Mouse (Mus musculus): ENCODE results near the gene Isg20. TPM values are rescaled to one million over a fixed set of nuclear protein-coding genes. Genes with fewer than 3 reads are reported as not detected.

The Isg20 gene
- polyA plus RNA-seq, 1 experiment from 2014 or later: 2.8 TPM

DNA sequence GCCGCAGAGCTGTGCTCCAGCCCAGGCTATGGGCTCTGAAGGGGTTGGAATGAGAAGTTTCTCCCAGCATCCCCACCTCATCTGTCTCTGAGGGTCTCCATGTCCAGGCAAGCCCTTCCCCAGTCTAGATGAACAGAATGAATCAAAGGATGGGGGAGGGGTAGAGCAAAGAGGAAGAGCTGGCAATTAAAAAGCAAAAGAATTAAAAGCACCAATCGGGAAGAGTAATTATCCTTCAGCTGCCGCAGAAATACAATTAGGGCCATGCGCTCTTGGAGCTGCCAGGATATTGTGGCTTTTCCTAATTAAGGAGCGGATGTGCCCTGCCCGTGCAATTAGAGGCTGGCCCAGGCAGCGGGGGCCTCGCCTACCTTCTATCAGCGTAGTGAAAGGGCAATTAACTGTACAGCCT lies 25.8 kb upstream of the Isg20 start:
- Histone ChIP-seq H3K4me3 (ENCODE audit: low read depth, low read length) (no peak overlapping the region), H3K9me3 (ENCODE audit: low read depth, low read length) (no peaks in the 10 kb centered on the region), H3K36me3 (ENCODE audit: insufficient read depth) (no peaks in the 10 kb centered on the region), H3K27me3 (ENCODE audit: insufficient read depth, low read length) (peaks cover 30% of the 10 kb centered on the region), H3K4me1 (ENCODE audit: insufficient read depth) (no peaks in the 10 kb centered on the region), H3K4me2 (no peak overlapping the region), H3K27ac (ENCODE audit: low read depth) (no peak overlapping the region), H3K9ac (no peak overlapping the region)
- ATAC-seq (ENCODE audit: insufficient read depth) (no peak), DNase-seq (no peak)
- TF ChIP-seq CTCF (IDR thresholded peaks at IDR 0.05; ENCODE audit: low read depth): no peak
- WGBS: 77% methylated on average over 9 of the region's 9 CpGs

DNA sequence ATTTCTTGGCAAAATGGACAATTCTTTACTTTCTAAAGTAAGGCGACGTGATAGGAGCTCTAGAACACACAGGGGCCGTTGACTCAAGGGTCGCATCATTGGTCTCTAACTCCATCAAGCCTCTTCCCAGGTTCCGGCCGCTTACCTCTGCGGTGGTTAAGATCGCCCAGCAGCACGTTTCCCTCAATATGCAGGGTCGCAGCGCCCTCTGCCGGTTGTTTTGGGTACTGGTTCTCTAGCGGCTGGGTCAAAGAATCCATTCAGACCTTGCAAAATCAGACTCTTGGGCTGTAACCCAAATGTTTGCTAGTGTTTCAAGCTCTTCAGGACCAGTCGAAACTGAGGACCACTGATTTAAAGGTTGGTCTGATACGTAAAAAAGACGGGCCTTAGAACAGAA lies 22.6 kb upstream of the Isg20 start:
- no peak for ATAC-seq (ENCODE audit: insufficient read depth)
- Histone ChIP-seq H3K9me3 (ENCODE audit: low read depth, low read length) (no peaks in the 10 kb centered on the region), H3K36me3 (ENCODE audit: insufficient read depth) (no peaks in the 10 kb centered on the region), H3K27ac (ENCODE audit: low read depth) (no peak overlapping the region), H3K27me3 (ENCODE audit: insufficient read depth, low read length) (peaks cover 9% of the 10 kb centered on the region; the same call in 1 of the 2 replicates), H3K4me1 (ENCODE audit: insufficient read depth) (no peaks in the 10 kb centered on the region), H3K4me2 (no peak overlapping the region), H3K4me3 (ENCODE audit: low read depth, low read length) (no peak overlapping the region), H3K9ac (no peak overlapping the region)
- 2% methylated on average over 16 of the region's 16 CpGs for whole genome bisulfite sequencing
- peak; percentile 93 for DNase-seq
- peak; percentile 95 for TF ChIP-seq CTCF (IDR thresholded peaks at IDR 0.05; ENCODE audit: low read depth)

DNA sequence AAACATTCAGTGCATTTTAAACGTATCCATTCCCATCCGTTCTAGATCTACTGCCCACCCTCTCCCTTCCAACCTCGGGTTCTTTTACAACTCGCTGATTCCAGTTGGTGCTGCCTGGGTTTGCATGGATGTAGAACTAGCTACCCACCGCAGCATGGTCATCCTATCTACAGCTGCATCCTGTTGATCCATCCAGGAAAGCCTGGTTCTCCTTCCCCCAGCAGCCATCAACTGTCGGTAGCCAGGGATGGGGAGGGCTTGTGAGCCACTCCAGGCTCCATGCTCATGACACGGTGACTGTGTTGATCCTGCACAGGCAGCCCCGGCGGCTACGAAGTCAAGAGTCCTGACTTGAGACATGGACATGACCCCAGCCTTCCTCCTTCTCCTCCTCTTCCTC lies 19.3 kb upstream of the Isg20 start:
- ATAC-seq (ENCODE audit: insufficient read depth) (no peak), DNase-seq (no peak)
- H3K36me3 ChIP-seq (ENCODE audit: insufficient read depth): 0 out of 2 replicates have a peak, but pooled peaks cover 4% of the 10 kb centered on the region
- no peak overlapping the region for H3K4me3 ChIP-seq (ENCODE audit: low read depth, low read length)
- no peaks in the 10 kb centered on the region for H3K9me3 ChIP-seq (ENCODE audit: low read depth, low read length)
- H3K27me3 ChIP-seq (ENCODE audit: insufficient read depth, low read length): peaks cover 4% of the 10 kb centered on the region; the same call in 1 of the 2 replicates
- H3K27ac ChIP-seq (ENCODE audit: low read depth): no peak overlapping the region
- no peak for TF ChIP-seq CTCF (IDR thresholded peaks at IDR 0.05; ENCODE audit: low read depth)
- H3K4me2 ChIP-seq: no peak overlapping the region
- H3K4me1 ChIP-seq (ENCODE audit: insufficient read depth): peaks cover 6% of the 10 kb centered on the region
- H3K9ac ChIP-seq: no peak overlapping the region
- WGBS: 81% methylated on average over 10 of the region's 10 CpGs

DNA sequence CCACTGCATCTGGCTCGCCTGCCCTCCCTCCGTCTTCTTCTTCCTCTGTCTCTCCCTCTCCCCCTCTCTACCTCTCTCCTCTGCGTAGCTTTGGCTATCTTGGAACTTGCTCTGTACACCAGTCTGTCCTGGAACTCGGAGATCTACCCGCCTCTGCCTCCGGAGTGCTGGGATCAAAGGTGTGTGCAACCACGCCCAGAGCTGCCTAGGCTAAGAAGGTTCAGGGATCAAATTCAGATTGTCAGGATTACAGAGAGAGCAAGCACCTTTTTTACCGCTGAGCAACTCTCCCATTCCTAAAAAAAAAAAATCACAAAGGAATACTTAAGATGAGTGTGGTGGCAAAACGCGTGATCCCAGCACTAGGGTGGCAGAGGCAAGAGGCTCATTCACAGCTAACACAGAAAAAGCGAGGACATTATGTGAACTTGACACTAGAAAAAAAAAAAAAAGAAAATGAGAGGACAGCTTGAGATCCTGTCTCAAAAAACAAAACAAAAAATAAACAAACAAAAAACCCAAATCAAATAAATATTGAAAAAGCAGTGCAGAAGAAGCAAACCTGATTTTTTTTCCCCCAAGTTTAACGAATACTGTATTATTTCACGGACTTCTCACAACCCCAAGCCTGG lies 18.1 kb upstream of the Isg20 start:
- Histone ChIP-seq H3K4me1 (ENCODE audit: insufficient read depth) (peaks cover 6% of the 10 kb centered on the region), H3K27me3 (ENCODE audit: insufficient read depth, low read length) (no peaks in the 10 kb centered on the region), H3K4me2 (peak overlapping the region; percentile 60), H3K36me3 (ENCODE audit: insufficient read depth) (0 out of 2 replicates have a peak, but pooled peaks cover 4% of the 10 kb centered on the region), H3K27ac (ENCODE audit: low read depth) (no peak overlapping the region), H3K9ac (peak overlapping the region; percentile 24; the same call in 1 of the 2 replicates), H3K4me3 (ENCODE audit: low read depth, low read length) (peak overlapping the region; percentile 90), H3K9me3 (ENCODE audit: low read depth, low read length) (no peaks in the 10 kb centered on the region)
- DNase-seq (no peak), ATAC-seq (ENCODE audit: insufficient read depth) (no peak)
- TF ChIP-seq CTCF (IDR thresholded peaks at IDR 0.05; ENCODE audit: low read depth): no peak
- 56% methylated on average over 13 of the region's 13 CpGs for WGBS

DNA sequence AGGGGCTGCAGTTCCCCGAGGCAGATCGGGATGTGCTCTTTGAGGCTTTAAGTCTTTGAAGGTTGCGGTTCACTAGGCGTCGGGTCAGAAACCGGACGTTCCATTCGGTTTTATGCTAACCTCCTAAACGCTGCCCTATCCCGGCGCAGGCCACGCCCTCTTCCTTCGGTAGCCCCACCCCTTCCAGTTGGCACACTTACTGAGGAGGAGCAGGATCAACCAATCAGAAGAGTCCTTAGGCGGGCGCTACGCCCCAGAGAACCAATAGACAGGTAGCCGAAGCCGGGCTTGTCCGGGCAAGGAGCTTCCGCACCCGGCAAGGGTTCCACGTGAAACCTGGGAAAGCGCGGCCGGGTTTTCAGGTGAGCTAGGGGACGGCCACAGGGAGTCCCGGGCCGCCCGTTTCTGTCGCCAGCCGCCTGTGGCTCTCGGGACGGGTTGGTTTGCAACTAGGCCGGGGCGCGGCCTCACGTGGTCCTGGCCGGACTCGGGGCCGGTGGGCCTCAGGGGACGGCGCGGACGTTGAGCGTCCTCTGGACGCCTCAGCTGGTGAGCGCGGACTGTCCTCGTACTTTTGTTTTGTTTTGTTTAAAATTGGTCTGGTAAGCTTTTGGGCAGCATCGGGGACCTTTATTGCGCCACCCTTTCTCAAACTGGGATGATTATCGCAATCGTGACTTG lies 17.4 kb upstream of the Isg20 start, which contains the start of gene Aen:
Gene Aen, plus strand, starts transcription at position 202 of the 681 bp plus-strand sequence.
- 0 out of 2 replicates have a peak, but pooled peaks cover 4% of the 10 kb centered on the region for H3K36me3 ChIP-seq (ENCODE audit: insufficient read depth)
- H3K27ac ChIP-seq (ENCODE audit: low read depth): peak within 1 kb of the TSS; percentile 38; the same call in 1 of the 2 replicates
- H3K4me1 ChIP-seq (ENCODE audit: insufficient read depth): peaks cover 6% of the 10 kb centered on the region
- no peak for TF ChIP-seq CTCF (IDR thresholded peaks at IDR 0.05; ENCODE audit: low read depth)
- H3K4me3 ChIP-seq (ENCODE audit: low read depth, low read length): peak within 1 kb of the TSS; percentile 90
- H3K4me2 ChIP-seq: peak within 1 kb of the TSS; percentile 76
- H3K9ac ChIP-seq: peak within 1 kb of the TSS; percentile 78
- ATAC-seq (ENCODE audit: insufficient read depth) (peak; percentile 97), DNase-seq (peak; percentile 99)
- no peaks in the 10 kb centered on the region for H3K9me3 ChIP-seq (ENCODE audit: low read depth, low read length)
- no peaks in the 10 kb centered on the region for H3K27me3 ChIP-seq (ENCODE audit: insufficient read depth, low read length)
- under 1% methylated on average over 53 of the region's 53 CpGs for WGBS

DNA sequence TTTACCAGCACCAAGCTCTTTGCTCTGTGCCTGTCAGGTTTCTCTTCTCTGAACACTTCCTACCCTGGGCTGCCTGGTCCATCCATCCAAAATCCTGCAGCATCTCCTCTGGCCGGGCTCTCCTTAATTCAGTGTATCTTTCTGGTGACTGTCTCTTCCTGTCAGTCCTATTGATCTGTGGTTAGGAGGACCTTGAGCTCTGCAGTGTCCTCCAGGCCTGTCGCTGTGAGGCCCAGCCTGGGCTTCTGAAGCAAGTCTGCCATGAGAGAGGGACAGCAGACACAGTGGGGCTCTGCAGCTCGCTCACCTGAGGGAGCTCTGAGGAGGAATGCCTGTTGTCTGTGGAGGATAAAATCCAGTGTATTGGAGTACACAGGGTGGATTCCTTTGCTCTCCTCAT lies 15.7 kb upstream of the Isg20 start:
- peaks cover 6% of the 10 kb centered on the region for H3K4me1 ChIP-seq (ENCODE audit: insufficient read depth)
- peak overlapping the region; percentile 76; the same call in 1 of the 2 replicates for H3K4me2 ChIP-seq
- 95% methylated on average over 3 of the region's 3 CpGs for WGBS
- peaks cover 14% of the 10 kb centered on the region for H3K36me3 ChIP-seq (ENCODE audit: insufficient read depth)
- TF ChIP-seq CTCF (IDR thresholded peaks at IDR 0.05; ENCODE audit: low read depth): no peak
- H3K9ac ChIP-seq: no peak overlapping the region
- no peak overlapping the region for H3K4me3 ChIP-seq (ENCODE audit: low read depth, low read length)
- H3K27ac ChIP-seq (ENCODE audit: low read depth): no peak overlapping the region
- no peak for DNase-seq
- ATAC-seq (ENCODE audit: insufficient read depth): no peak
- H3K27me3 ChIP-seq (ENCODE audit: insufficient read depth, low read length): no peaks in the 10 kb centered on the region
- no peaks in the 10 kb centered on the region for H3K9me3 ChIP-seq (ENCODE audit: low read depth, low read length)

DNA sequence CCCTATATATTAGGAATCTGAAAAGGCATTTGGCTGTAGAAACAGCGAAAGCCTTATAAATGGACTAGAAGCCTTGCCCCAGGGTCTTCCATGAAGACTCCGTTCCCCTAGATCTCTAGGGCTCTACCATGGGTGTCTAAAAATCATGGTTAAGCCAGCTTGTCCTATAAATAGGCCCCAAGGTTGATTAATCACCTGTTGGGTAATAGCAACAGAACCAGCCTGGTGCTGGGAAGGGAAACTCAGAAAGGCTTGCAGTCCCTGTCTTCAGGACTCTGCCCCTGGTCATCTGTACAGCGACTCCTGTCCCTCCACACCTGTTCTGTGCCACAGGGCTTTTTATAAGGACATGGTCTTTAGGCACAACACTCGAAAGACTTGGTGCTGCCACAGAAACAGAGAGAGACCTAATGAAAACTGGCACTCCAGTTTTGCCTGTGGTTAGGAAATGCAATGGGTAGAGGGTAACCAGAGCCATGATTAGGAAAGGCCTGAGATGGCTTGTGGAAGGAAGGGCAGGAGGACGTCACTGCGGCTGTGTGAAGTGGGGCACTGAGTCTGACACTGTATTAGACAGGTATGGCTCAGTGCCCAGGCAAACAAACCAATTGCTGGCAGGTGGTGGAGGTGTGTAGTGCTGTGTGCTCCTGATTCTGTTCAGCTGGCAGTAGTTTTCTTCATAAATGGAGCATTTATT lies 9.9 kb upstream of the Isg20 start:
- 89% methylated on average over 6 of the region's 6 CpGs for WGBS
- Histone ChIP-seq H3K4me3 (ENCODE audit: low read depth, low read length) (no peak overlapping the region), H3K27ac (ENCODE audit: low read depth) (no peak overlapping the region), H3K36me3 (ENCODE audit: insufficient read depth) (peaks cover 52% of the 10 kb centered on the region), H3K4me2 (no peak overlapping the region), H3K9ac (no peak overlapping the region), H3K4me1 (ENCODE audit: insufficient read depth) (no peaks in the 10 kb centered on the region), H3K9me3 (ENCODE audit: low read depth, low read length) (no peaks in the 10 kb centered on the region), H3K27me3 (ENCODE audit: insufficient read depth, low read length) (no peaks in the 10 kb centered on the region)
- TF ChIP-seq CTCF (IDR thresholded peaks at IDR 0.05; ENCODE audit: low read depth): no peak
- DNase-seq (no peak), ATAC-seq (ENCODE audit: insufficient read depth) (no peak)
